Mouse (Mus musculus) testis, postnatal 14 days (tissue): ENCODE data around the gene Prpf4.
A peak's percentile ranks its signal among the peaks of the same experiment; 100 is the strongest.

Experiments
- DNase-seq: peaks from one replicate; pipeline ENCODE4 v3.0.0; 2021; ENCODE audit warnings: low spot score

Prpf4 gene

GRCm38 (mm10) chr4:62437256-62437778 is 28.7 kb downstream of the Prpf4 start:
- no peak for DNase-seq

- no peak for DNase-seq
Measured at GRCm38 (mm10) chr4:62437871-62438270, 29.3 kb downstream of the Prpf4 start.

GRCm38 (mm10) chr4:62439793-62440192 is 31.2 kb downstream of the Prpf4 start:
- DNase-seq: no peak

- peak; percentile 24 for DNase-seq
Measured at GRCm38 (mm10) chr4:62440544-62440943, 31.9 kb downstream of the Prpf4 start.

GRCm38 (mm10) chr4:62440986-62441385 is 32.4 kb downstream of the Prpf4 start:
- no peak for DNase-seq

- DNase-seq: no peak
Measured at GRCm38 (mm10) chr4:62454995-62455394, 46.4 kb downstream of the Prpf4 start.

- no peak for DNase-seq
Measured at GRCm38 (mm10) chr4:62459081-62459480, 50.5 kb downstream of the Prpf4 start.

GRCm38 (mm10) chr4:62460348-62460747 is 51.8 kb downstream of the Prpf4 start:
- no peak for DNase-seq

GRCm38 (mm10) chr4:62463124-62463523 is 54.5 kb downstream of the Prpf4 start:
- no peak for DNase-seq

- DNase-seq: no peak
Measured at GRCm38 (mm10) chr4:62468158-62468557, 59.6 kb downstream of the Prpf4 start.

GRCm38 (mm10) chr4:62470598-62471051 is 62.0 kb downstream of the Prpf4 start, which contains the start of gene Wdr31:
TSS of gene Wdr31 (minus strand) at chr4:62470896.
- DNase-seq: peak; percentile 84

- DNase-seq: no peak
Measured at GRCm38 (mm10) chr4:62472071-62472470, 63.5 kb downstream of the Prpf4 start.

GRCm38 (mm10) chr4:62475131-62475530 is 66.5 kb downstream of the Prpf4 start:
- no peak for DNase-seq

GRCm38 (mm10) chr4:62475793-62476192 is 67.2 kb downstream of the Prpf4 start:
- no peak for DNase-seq
